Mouse (Mus musculus): ENCODE data around the gene Foxo1.

The Foxo1 gene

DNA sequence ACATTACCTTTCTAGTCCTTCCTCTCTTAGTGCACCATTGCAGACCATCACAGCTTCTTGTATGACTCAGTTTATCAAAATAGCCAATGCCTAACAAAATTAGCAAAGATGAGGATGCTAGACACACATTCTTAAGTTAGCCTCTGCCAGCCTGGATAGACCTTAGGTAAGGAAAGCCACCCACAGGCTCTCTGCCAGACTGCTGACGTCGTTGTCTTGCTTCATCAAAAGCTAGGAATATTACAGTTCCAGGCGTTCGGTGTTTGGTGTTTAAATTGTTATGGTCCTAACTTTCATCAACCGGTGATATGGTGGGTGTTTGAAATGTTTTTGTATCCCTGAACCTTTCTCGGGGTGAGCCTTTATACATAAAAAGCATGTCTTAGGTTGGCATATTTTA is 96.4 kb downstream of the Foxo1 start:
- no peak for DNase-seq (ENCODE audit: low spot score in 2 of 2)

- DNase-seq (ENCODE audit: low spot score in 2 of 2) = no peak
Observed at GRCm38 (mm10) chr3:52369204-52369603, 101.1 kb downstream of the Foxo1 start.

DNA sequence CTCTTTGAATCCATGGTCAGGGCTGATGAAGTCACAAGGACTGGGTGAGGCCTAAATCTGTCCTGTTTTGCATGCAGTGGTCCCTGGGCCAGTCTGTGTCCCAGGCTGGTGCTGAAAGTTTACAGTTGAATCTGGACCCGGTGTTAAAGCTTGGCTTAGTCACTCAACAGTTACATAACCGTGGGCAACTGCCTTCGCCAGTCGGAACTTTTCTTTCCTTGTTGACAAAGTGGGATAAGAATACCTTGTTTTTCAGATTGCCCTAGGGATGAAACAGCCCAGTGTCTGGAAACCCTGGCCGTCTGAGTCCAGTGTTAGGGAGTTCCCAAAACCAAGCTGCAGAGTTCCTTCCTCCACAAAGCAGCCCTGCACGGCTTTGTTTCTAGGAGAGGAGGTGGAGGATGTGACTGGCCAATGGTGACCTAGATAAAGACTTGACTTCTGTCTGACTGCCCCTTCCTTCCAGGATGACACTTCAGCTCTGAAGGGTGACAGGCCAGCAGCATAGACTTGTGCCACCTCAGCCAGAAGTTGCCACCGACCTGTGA is 101.8 kb downstream of the Foxo1 start:
- DNase-seq (ENCODE audit: low spot score in 2 of 2) = no peak

- DNase-seq (ENCODE audit: low spot score in 2 of 2) = no peak
Observed at GRCm38 (mm10) chr3:52376974-52377373, 108.8 kb downstream of the Foxo1 start.

GRCm38 (mm10) chr3:52383351-52383750 is 115.2 kb downstream of the Foxo1 start:
- no peak for DNase-seq (ENCODE audit: low spot score in 2 of 2)

DNA sequence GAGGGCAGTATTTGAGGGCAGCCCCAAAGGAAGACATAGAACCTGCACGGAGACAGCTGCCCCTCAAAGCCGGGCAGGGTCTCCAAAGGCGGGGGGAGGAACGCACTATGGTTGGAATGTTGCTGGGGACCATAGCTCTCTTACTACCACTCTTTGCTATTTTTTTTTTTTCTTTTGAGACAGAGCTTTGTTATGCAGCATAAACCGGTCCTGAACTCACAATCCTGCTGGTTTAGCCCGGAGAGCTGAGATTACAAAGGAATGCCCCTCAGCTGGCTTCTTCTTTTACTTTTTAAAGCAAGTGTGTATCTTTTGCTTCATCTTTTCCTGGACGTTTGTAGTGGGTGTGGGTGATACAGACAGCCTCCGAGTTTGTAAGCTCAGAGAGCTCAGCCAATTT is 118.2 kb downstream of the Foxo1 start:
- DNase-seq (ENCODE audit: low spot score in 2 of 2) = no peak

DNA sequence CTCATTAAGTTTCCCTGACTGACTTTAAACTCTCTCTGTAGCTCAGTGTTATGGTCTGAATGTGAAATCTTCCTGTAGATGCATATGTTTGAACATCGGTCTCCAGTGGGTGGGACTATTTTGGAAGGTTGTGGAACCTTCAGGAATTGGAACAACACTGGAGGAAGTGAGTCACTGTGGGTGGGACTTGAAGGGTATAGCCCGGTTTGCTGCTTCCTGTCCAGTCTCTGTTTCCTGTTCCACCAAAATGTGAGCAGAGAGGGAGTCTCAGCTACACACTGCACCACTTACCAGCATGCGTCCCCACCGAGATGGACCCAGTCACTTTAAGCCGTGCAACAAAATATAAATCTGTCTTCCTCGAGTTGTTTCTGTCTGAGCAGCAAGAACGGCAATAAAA is 122.2 kb downstream of the Foxo1 start:
- DNase-seq (ENCODE audit: low spot score in 2 of 2) = no peak

GRCm38 (mm10) chr3:52390766-52391665 is 122.9 kb downstream of the Foxo1 start:
- no peak for DNase-seq (ENCODE audit: low spot score in 2 of 2)

GRCm38 (mm10) chr3:52391897-52392296 is 123.8 kb downstream of the Foxo1 start:
- DNase-seq (ENCODE audit: low spot score in 2 of 2) = no peak

DNA sequence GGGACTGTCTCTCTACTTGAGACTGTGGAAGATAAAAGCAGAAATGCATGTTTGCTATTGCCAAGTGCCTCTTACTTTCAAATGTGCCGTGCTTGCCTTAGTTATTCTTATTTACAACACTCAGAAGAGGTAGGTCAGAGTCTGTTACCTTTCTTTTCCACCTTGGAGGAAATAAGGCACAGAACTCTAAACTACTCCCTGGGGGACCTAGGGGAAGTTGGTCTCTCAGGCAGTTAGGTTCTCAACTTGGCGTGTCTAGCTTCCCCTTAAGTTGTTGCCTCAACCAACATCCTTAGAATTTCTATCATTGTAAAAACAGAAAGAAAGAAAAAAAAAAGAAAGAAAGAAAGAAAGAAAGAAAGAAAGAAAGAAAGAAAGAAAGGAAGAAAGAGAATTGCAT is 124.4 kb downstream of the Foxo1 start:
- DNase-seq (ENCODE audit: low spot score in 2 of 2) = no peak

DNA sequence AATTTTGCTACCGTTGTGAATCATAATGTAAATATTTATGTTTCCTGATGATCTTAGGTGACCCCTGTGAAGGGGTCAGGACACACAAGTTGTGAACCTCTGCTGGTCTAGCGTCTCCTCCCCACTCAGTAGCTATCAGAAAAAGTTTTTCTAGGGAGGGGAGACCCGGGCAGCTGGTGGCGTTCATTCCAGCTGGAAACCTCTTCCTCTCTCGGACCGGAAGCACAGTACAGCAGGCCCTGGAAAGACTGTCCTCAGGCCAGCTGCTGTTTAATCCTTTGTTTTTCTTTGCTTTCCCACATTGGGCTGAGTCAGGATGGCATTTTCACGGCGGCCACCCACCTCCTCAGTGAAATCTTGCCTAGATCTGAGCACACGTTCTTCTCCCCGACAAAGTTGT is 125.0 kb downstream of the Foxo1 start:
- DNase-seq (ENCODE audit: low spot score in 2 of 2) = no peak

DNA sequence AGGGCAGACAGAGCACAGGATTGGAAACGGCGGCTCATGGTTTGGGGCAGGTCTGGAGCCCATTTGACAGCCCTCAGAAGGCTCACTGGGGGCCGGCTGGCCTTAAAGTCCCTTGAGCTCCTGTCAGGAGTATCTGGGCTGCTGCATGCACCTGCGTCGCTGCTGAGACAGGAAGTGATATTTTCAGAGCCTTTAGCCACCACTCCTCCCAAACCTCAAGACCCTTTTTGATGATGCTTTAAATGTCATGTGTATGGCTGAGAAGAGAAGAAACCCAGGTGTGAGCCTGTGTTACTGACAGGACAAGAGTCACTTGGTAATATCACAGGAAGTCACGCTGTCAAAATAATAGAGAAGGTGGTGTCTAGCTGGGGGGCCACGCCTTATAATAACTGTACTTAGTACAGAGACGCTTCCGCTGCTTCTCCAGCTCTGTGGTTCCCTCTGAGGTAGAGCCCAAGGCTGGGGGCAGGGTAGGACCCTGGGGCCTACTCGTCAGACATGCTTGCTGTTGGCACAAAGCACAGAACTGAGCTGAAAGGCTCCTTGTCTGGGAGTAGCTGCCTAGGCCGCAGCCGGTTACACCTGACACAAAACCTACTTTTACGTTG is 128.1 kb downstream of the Foxo1 start:
- DNase-seq (ENCODE audit: low spot score in 2 of 2) = no peak

- DNase-seq (ENCODE audit: low spot score in 2 of 2) = no peak
Observed at GRCm38 (mm10) chr3:52396951-52397615, 128.9 kb downstream of the Foxo1 start.

DNA sequence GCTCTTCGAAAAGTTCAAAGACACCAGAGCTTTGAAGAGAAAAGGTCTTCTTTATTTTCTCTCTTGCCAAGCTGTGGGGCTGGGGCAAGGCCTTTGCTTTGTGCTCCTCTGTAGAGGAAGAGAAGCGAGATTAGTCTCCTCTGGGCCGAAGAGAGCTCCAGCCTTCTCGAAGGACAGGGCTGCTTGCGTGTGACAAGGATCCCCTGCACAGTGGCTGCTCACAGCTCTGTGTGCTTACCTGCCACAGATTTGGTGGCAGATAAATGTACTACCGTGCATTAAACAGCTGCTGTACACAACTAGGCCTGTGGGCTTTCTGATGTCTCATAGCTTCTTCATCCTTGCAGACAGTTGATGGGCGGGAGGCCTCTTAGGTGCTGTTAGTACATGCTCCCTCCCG is 129.8 kb downstream of the Foxo1 start:
- no peak for DNase-seq (ENCODE audit: low spot score in 2 of 2)

- no peak for DNase-seq (ENCODE audit: low spot score in 2 of 2)
Observed at GRCm38 (mm10) chr3:52400284-52401161, 132.4 kb downstream of the Foxo1 start.

DNA sequence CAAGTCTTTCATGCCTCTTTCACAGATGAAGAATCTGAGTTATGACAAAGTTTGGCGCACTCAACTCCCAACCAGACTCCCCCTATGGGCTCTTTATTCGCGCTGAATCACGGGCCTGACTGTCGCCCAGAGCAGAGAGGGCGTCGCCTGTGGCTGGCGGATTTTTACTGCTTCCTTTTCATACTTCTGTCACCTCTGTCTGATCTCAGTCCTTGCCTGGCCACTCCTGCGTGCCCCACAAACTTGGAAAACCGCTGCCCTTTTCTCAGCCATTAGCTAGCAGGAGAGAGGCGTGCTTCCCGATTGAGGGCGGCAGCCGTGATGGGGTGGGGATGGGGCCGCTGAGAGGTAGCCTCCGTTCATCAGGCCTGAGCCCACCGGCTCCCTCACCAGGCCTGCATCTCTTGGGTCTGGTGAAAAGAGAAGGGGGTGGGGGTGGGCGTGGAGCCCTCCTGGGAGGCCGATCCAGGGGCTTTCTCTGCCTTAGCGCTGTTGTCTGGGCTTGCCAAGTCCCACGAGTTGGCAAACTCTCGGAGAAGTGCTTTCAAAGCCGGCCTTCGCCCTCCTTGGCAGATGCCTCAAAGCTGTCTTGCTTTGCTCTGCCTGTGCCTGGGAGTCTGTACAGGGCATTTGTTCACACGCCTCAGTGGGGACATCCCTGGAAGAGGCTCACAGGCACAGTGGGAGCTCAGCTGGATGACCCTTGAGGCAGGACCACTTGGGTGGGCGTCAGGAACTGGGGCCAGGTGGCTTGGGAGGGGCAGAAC is 133.2 kb downstream of the Foxo1 start:
- DNase-seq (ENCODE audit: low spot score in 2 of 2) = peak; percentile 51 to 64

Data from urinary bladder, postnatal 4 days (tissue).